Mouse (Mus musculus) right cerebral cortex, adult 2 months (tissue): ENCODE results near the gene Tradd.
A peak's percentile ranks its signal among the peaks of the same experiment; 100 is the strongest.

ENCODE experiments used
- DNase-seq, 2 experiments: peaks; one replicate each; pipeline ENCODE4 v3.0.0; 2021 to 2022; ENCODE audit warnings: low spot score in 2 of 2

Tradd gene

GRCm38 (mm10) chr8:105264024-105264982, at the start of gene Tradd, which contains the start of gene Fbxl8:
TSS of gene Tradd (minus strand) at chr8:105264609.
TSS of gene Fbxl8 (plus strand) at chr8:105264648.
- peak in 1 of 2 experiments; percentile 54 for DNase-seq

GRCm38 (mm10) chr8:105313622-105314402, 49.4 kb upstream of the Tradd start:
- no peak for DNase-seq

GRCm38 (mm10) chr8:105312891-105313481, 48.6 kb upstream of the Tradd start:
- DNase-seq = no peak

- no peak for DNase-seq
These were observed 47.3 kb upstream of the Tradd start for GRCm38 (mm10) chr8:105311718-105312117.

GRCm38 (mm10) chr8:105310118-105310517, 45.7 kb upstream of the Tradd start:
- no peak for DNase-seq

- DNase-seq = no peak
These were observed 44.9 kb upstream of the Tradd start for GRCm38 (mm10) chr8:105309142-105309847.

- no peak for DNase-seq
These were observed 44.0 kb upstream of the Tradd start for GRCm38 (mm10) chr8:105308428-105308827.

- DNase-seq = no peak
These were observed 43.3 kb upstream of the Tradd start for GRCm38 (mm10) chr8:105307670-105308069.

GRCm38 (mm10) chr8:105306146-105306691, 41.8 kb upstream of the Tradd start:
- DNase-seq = no peak

GRCm38 (mm10) chr8:105305211-105306145, 41.1 kb upstream of the Tradd start, which contains the start of gene Elmo3:
TSS of gene Elmo3 (plus strand) at chr8:105305601.
- DNase-seq = peak; percentile 60 to 64

GRCm38 (mm10) chr8:105304325-105305210, 40.2 kb upstream of the Tradd start:
- DNase-seq = peak in 1 of 2 experiments; percentile 23

GRCm38 (mm10) chr8:105303874-105304273, 39.5 kb upstream of the Tradd start:
- DNase-seq = no peak

- DNase-seq = no peak
These were observed 39.0 kb upstream of the Tradd start for GRCm38 (mm10) chr8:105303396-105303795.

- DNase-seq = no peak
These were observed 35.6 kb upstream of the Tradd start for GRCm38 (mm10) chr8:105299962-105300361.

- no peak for DNase-seq
These were observed 34.2 kb upstream of the Tradd start for GRCm38 (mm10) chr8:105298351-105299252.

- DNase-seq = peak; percentile 94
These were observed 33.2 kb upstream of the Tradd start, which contains the start of gene E2f4 for GRCm38 (mm10) chr8:105297511-105298192. TSS of gene E2f4 (plus strand) at chr8:105297663.
